Mouse (Mus musculus) hindbrain, embryonic 11.5 days (tissue): Measurements from ENCODE around the gene Pcsk6. TPM values are rescaled to one million over a fixed set of nuclear protein-coding genes. Genes with fewer than 3 reads are reported as not detected.

Experiments
- ATAC-seq: fragments of 200-750 bp; cut with Nextera tagmentation; 2 replicates; pipeline ENCODE4 v1.8.0; 2017; ENCODE audit warnings: mild to moderate bottlenecking, moderate TSS enrichment, moderate library complexity; ENCODE audit not compliant: low FRiP score
- DNase-seq: peaks from one replicate; pipeline ENCODE4 v3.0.0-alpha.2; 2015; ENCODE audit warnings: low spot score
- H3K27ac ChIP-seq: fragments of 300-500 bp; sonication (generic); 2 replicates; pipeline ENCODE4 v1.5.1; 2014; ENCODE audit warnings: mild to moderate bottlenecking, low read depth, low read length
- H3K27me3 ChIP-seq: fragments of 300-500 bp; sonication (generic); 2 replicates; pipeline ENCODE4 v1.6.1; 2014; ENCODE audit warnings: mild to moderate bottlenecking, low read length, moderate library complexity, mixed read lengths; ENCODE audit not compliant: control insufficient read depth, insufficient read depth
- H3K36me3 ChIP-seq: fragments of 300-500 bp; sonication (generic); 2 replicates; pipeline ENCODE4 v1.6.1; 2014; ENCODE audit warnings: mild to moderate bottlenecking, low read length, moderate library complexity, mixed read lengths; ENCODE audit not compliant: control insufficient read depth, insufficient read depth
- H3K4me1 ChIP-seq: fragments of 300-500 bp; sonication (generic); replicated peaks from 2 replicates; pipeline ENCODE4 v1.6.1; 2014; ENCODE audit warnings: low read length, mixed read lengths; ENCODE audit not compliant: control insufficient read depth, insufficient read depth
- H3K4me2 ChIP-seq: fragments of 300-500 bp; sonication (generic); replicated peaks from 2 replicates; pipeline ENCODE4 v1.6.1; 2014; ENCODE audit warnings: mild to moderate bottlenecking, low read depth, low read length
- H3K4me3 ChIP-seq: fragments of 300-500 bp; sonication (generic); 2 replicates; pipeline ENCODE4 v1.5.1; 2014; ENCODE audit warnings: low read depth, low read length
- H3K9ac ChIP-seq: fragments of 300-500 bp; sonication (generic); 2 replicates; pipeline ENCODE4 v1.6.1; 2014; ENCODE audit warnings: low read depth, low read length
- H3K9me3 ChIP-seq: fragments of 300-500 bp; sonication (generic); 2 replicates; pipeline ENCODE4 v1.6.1; 2016; ENCODE audit warnings: low read length; ENCODE audit not compliant: control insufficient read depth
- WGBS: fragments of 180-500 bp; shearing (Covaris S2); extraction: QIAGEN DNeasy Blood & Tissue Kit; methylation state at CpG from one replicate; pipeline ENCODE4 v1.1.7; 2014; 5-methylcytosine and 5-hydroxymethylcytosine counted together
- polyA plus RNA-seq: library from polyadenylated mRNA; unstranded; fragments of >200 nt; fragmentation: Nextera tagmentation; extraction: Ambion mirVana; gene quantifications from 2 replicates; pipeline ENCODE4 v1.2.1, GENCODE M21; 2014

Gene Pcsk6
- polyA plus RNA-seq, 1 experiment from 2014 or later = 2.4 TPM

GRCm38 (mm10) chr7:65982057-65982456, 120.5 kb downstream of the Pcsk6 start:
- Histone ChIP-seq H3K27ac (no peak overlapping the region), H3K4me1 (no peaks in the 10 kb centered on the region), H3K36me3 (no peaks in the 10 kb centered on the region), H3K4me2 (no peak overlapping the region), H3K9ac (no peak overlapping the region), H3K27me3 (no peaks in the 10 kb centered on the region), H3K9me3 (no peaks in the 10 kb centered on the region), H3K4me3 (no peak overlapping the region)
- no peak for DNase-seq
- ATAC-seq = no peak
- WGBS = 80% methylated on average over 3 of the region's 3 CpGs

GRCm38 (mm10) chr7:65988249-65988648, 126.7 kb downstream of the Pcsk6 start:
- ATAC-seq = no peak
- 91% methylated on average over 4 of the region's 4 CpGs for WGBS

GRCm38 (mm10) chr7:65988709-65989108, 127.2 kb downstream of the Pcsk6 start:
- Histone ChIP-seq H3K27me3 (no peaks in the 10 kb centered on the region), H3K9ac (no peak overlapping the region), H3K4me1 (no peaks in the 10 kb centered on the region), H3K4me2 (no peak overlapping the region), H3K9me3 (no peaks in the 10 kb centered on the region), H3K4me3 (no peak overlapping the region), H3K36me3 (no peaks in the 10 kb centered on the region), H3K27ac (no peak overlapping the region)
- no peak for DNase-seq
- ATAC-seq = no peak
- 88% methylated on average over 5 of the region's 5 CpGs for WGBS

More at GRCm38 (mm10) chr7:65988249-65988648, 126.7 kb downstream of the Pcsk6 start:
- Histone ChIP-seq H3K9ac (no peak overlapping the region), H3K27me3 (no peaks in the 10 kb centered on the region), H3K4me2 (no peak overlapping the region), H3K4me3 (no peak overlapping the region), H3K9me3 (no peaks in the 10 kb centered on the region), H3K36me3 (no peaks in the 10 kb centered on the region), H3K27ac (no peak overlapping the region), H3K4me1 (no peaks in the 10 kb centered on the region)
- no peak for DNase-seq

- Histone ChIP-seq H3K27me3 (no peaks in the 10 kb centered on the region), H3K4me1 (no peaks in the 10 kb centered on the region), H3K27ac (no peak overlapping the region), H3K36me3 (no peaks in the 10 kb centered on the region), H3K9ac (no peak overlapping the region), H3K4me2 (no peak overlapping the region), H3K4me3 (no peak overlapping the region), H3K9me3 (no peaks in the 10 kb centered on the region)
- ATAC-seq (no peak), DNase-seq (no peak)
- 78% methylated on average over 6 of the region's 6 CpGs for WGBS
Observed at GRCm38 (mm10) chr7:65992329-65992728, 130.8 kb downstream of the Pcsk6 start.

- Histone ChIP-seq H3K27ac (no peak overlapping the region), H3K27me3 (no peaks in the 10 kb centered on the region), H3K36me3 (no peaks in the 10 kb centered on the region), H3K9me3 (no peaks in the 10 kb centered on the region), H3K4me1 (no peaks in the 10 kb centered on the region), H3K4me2 (no peak overlapping the region), H3K9ac (no peak overlapping the region), H3K4me3 (no peak overlapping the region)
- ATAC-seq (no peak), DNase-seq (no peak)
- 61% methylated on average over 3 of the region's 3 CpGs for WGBS
Observed at GRCm38 (mm10) chr7:65993410-65993809, 131.9 kb downstream of the Pcsk6 start.

GRCm38 (mm10) chr7:66001035-66001754, 139.7 kb downstream of the Pcsk6 start:
- H3K27ac ChIP-seq = no peak overlapping the region
- 91% methylated on average over 16 of the region's 16 CpGs for WGBS
- no peaks in the 10 kb centered on the region for H3K36me3 ChIP-seq
- H3K4me1 ChIP-seq = no peaks in the 10 kb centered on the region
- H3K4me3 ChIP-seq = no peak overlapping the region
- ATAC-seq = no peak
- no peaks in the 10 kb centered on the region for H3K9me3 ChIP-seq
- no peaks in the 10 kb centered on the region for H3K27me3 ChIP-seq
- no peak for DNase-seq
- no peak overlapping the region for H3K4me2 ChIP-seq
- no peak overlapping the region for H3K9ac ChIP-seq

- no peak overlapping the region for H3K4me2 ChIP-seq
- ATAC-seq (no peak), DNase-seq (no peak)
- no peaks in the 10 kb centered on the region for H3K9me3 ChIP-seq
- no peaks in the 10 kb centered on the region for H3K27me3 ChIP-seq
- H3K4me1 ChIP-seq = no peaks in the 10 kb centered on the region
- no peak overlapping the region for H3K9ac ChIP-seq
- no peak overlapping the region for H3K27ac ChIP-seq
- no peak overlapping the region for H3K4me3 ChIP-seq
- WGBS = 81% methylated on average over 3 of the region's 3 CpGs
- no peaks in the 10 kb centered on the region for H3K36me3 ChIP-seq
Observed at GRCm38 (mm10) chr7:66001797-66002196, 140.3 kb downstream of the Pcsk6 start.

GRCm38 (mm10) chr7:66003447-66003846, 141.9 kb downstream of the Pcsk6 start:
- WGBS = 87% methylated on average over 5 of the region's 5 CpGs
- ATAC-seq = no peak
- Histone ChIP-seq H3K36me3 (no peaks in the 10 kb centered on the region), H3K4me1 (no peaks in the 10 kb centered on the region), H3K4me2 (no peak overlapping the region), H3K27ac (no peak overlapping the region), H3K4me3 (no peak overlapping the region), H3K27me3 (no peaks in the 10 kb centered on the region), H3K9ac (no peak overlapping the region), H3K9me3 (no peaks in the 10 kb centered on the region)
- no peak for DNase-seq

GRCm38 (mm10) chr7:66003865-66004638, 142.5 kb downstream of the Pcsk6 start:
- Histone ChIP-seq H3K4me3 (no peak overlapping the region), H3K27me3 (no peaks in the 10 kb centered on the region), H3K9ac (no peak overlapping the region), H3K27ac (no peak overlapping the region), H3K36me3 (no peaks in the 10 kb centered on the region), H3K4me1 (no peaks in the 10 kb centered on the region), H3K9me3 (no peaks in the 10 kb centered on the region), H3K4me2 (no peak overlapping the region)
- ATAC-seq (no peak), DNase-seq (no peak)
- WGBS = 74% methylated on average over 13 of the region's 13 CpGs
